Mouse (Mus musculus): ENCODE results near the gene Adat1. TPM values are rescaled to one million over a fixed set of nuclear protein-coding genes. Genes with fewer than 3 reads are reported as not detected.

Gene Adat1
- polyA plus RNA-seq, 1 experiment from 2014 or later = 13.9 TPM

DNA sequence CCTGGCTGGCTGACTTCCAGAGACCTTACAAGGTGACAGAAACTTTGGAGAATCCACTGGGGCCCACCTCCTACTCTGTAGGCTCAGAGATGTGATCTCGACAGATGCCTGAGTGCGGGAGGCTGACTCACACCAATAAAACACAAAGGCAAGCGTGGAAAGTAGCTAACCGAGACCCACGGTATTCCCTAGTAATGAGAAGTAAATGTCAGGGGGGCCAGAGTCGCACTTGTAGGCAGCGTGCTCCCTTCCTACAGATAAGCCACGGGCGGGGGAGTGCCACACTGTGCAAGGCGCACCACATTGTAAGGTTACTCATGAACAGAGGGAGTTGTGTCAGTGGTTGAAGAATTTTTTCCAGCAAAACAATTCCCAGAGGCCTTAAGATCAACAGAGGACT is 7.6 kb downstream of the Adat1 start:
- Histone ChIP-seq H3K4me2 (ENCODE audit: low read depth, severe bottlenecking) (no peak overlapping the region), H3K9me3 (ENCODE audit: control insufficient read depth, low read length) (no peaks in the 10 kb centered on the region), H3K27ac (replicated peaks; ENCODE audit: low read depth, low read length) (no peak overlapping the region), H3K27me3 (ENCODE audit: control insufficient read depth, insufficient read depth, low read length) (no peaks in the 10 kb centered on the region), H3K36me3 (ENCODE audit: control insufficient read depth, insufficient read depth, low read length) (peaks cover 11% of the 10 kb centered on the region), H3K4me1 (ENCODE audit: control insufficient read depth, insufficient read depth, low read length) (no peaks in the 10 kb centered on the region), H3K4me3 (ENCODE audit: low read depth, low read length) (no peak overlapping the region), H3K9ac (ENCODE audit: low read length) (no peak overlapping the region)
- 87% methylated on average over 10 of the region's 10 CpGs for WGBS
- DNase-seq (ENCODE audit: low spot score) (no peak), ATAC-seq (ENCODE audit: insufficient number of reproducible peaks, low FRiP score, low TSS enrichment, low read depth) (no peak)

DNA sequence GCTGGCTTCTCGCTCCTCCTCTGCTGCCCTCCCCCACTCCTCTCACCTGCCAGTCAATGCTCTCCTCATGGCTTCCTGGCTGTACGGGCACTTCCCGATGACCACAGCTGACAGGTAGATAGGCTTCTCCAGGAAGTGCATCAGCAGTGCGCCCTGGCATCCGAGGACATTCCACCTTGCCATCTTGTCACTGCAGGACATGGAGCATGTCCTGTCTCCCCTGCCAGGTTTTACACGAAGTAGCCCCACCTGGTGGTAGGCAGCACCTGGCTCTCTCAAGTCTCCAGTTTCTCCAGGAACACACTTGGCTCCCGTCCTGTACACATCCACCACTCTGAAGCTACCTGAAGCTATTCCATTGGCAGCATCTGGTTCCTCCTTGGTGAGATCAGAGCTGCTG is 10.0 kb downstream of the Adat1 start:
- ATAC-seq (ENCODE audit: insufficient number of reproducible peaks, low FRiP score, low TSS enrichment, low read depth) = no peak
- Histone ChIP-seq H3K9ac (ENCODE audit: low read length) (no peak overlapping the region), H3K27ac (replicated peaks; ENCODE audit: low read depth, low read length) (no peak overlapping the region), H3K27me3 (ENCODE audit: control insufficient read depth, insufficient read depth, low read length) (no peaks in the 10 kb centered on the region), H3K4me1 (ENCODE audit: control insufficient read depth, insufficient read depth, low read length) (no peaks in the 10 kb centered on the region), H3K4me2 (ENCODE audit: low read depth, severe bottlenecking) (no peak overlapping the region), H3K36me3 (ENCODE audit: control insufficient read depth, insufficient read depth, low read length) (peaks cover 9% of the 10 kb centered on the region; the same call in 1 of the 2 replicates), H3K9me3 (ENCODE audit: control insufficient read depth, low read length) (no peaks in the 10 kb centered on the region), H3K4me3 (ENCODE audit: low read depth, low read length) (no peak overlapping the region)
- DNase-seq (ENCODE audit: low spot score) = no peak
- 77% methylated on average over 7 of the region's 7 CpGs for WGBS

DNA sequence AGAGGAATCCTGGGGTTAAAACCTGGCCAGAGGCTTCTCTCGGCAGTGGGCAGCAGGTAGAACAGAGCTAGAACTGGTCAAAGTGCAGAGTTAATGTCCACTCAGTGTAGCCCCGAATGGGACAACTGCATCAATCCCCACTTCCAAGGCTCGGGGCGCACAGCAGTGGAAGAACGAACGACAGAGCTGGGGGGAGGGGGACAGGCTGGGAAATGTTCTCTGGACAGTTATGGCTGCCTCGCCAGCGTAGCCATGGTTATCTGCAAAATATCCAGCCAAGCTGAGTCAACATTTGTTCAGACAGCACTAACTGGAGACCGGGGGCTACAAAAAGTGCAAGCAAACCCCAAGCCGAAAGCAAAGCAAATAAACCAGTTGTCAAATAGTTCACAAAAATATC is 14.0 kb downstream of the Adat1 start:
- no peak overlapping the region for H3K4me2 ChIP-seq (ENCODE audit: low read depth, severe bottlenecking)
- no peaks in the 10 kb centered on the region for H3K9me3 ChIP-seq (ENCODE audit: control insufficient read depth, low read length)
- no peak for ATAC-seq (ENCODE audit: insufficient number of reproducible peaks, low FRiP score, low TSS enrichment, low read depth)
- H3K9ac ChIP-seq (ENCODE audit: low read length) = no peak overlapping the region
- no peaks in the 10 kb centered on the region for H3K4me1 ChIP-seq (ENCODE audit: control insufficient read depth, insufficient read depth, low read length)
- WGBS = 86% methylated on average over 10 of the region's 10 CpGs
- no peaks in the 10 kb centered on the region for H3K27me3 ChIP-seq (ENCODE audit: control insufficient read depth, insufficient read depth, low read length)
- no peak overlapping the region for H3K4me3 ChIP-seq (ENCODE audit: low read depth, low read length)
- H3K27ac ChIP-seq (replicated peaks; ENCODE audit: low read depth, low read length) = no peak overlapping the region
- DNase-seq (ENCODE audit: low spot score) = no peak
- peaks cover 14% of the 10 kb centered on the region; the same call in 1 of the 2 replicates for H3K36me3 ChIP-seq (ENCODE audit: control insufficient read depth, insufficient read depth, low read length)

DNA sequence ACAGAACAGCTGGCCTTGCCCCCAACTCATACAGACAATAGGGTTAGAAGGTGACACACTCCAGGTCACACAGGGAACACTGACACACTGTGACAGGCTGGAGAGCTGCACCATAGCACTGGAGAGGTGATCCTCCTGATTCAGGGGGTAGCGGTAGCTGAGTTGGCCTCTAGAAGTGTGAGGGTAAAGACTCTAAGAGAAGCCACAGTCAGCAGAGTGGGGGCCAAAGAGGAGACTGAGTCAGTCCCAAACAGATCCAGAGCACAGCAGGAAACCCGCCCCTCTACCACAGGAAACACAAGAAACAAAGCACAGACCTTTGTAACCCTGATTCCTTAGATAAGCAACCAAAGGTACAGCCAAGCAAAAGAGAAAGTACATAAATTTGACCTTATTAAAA is 15.8 kb downstream of the Adat1 start:
- Histone ChIP-seq H3K27ac (replicated peaks; ENCODE audit: low read depth, low read length) (no peak overlapping the region), H3K4me3 (ENCODE audit: low read depth, low read length) (no peak overlapping the region), H3K27me3 (ENCODE audit: control insufficient read depth, insufficient read depth, low read length) (no peaks in the 10 kb centered on the region), H3K4me1 (ENCODE audit: control insufficient read depth, insufficient read depth, low read length) (no peaks in the 10 kb centered on the region), H3K9ac (ENCODE audit: low read length) (no peak overlapping the region), H3K4me2 (ENCODE audit: low read depth, severe bottlenecking) (no peak overlapping the region), H3K36me3 (ENCODE audit: control insufficient read depth, insufficient read depth, low read length) (peaks cover 9% of the 10 kb centered on the region; the same call in 1 of the 2 replicates), H3K9me3 (ENCODE audit: control insufficient read depth, low read length) (no peaks in the 10 kb centered on the region)
- 89% methylated on average over 2 of the region's 2 CpGs for WGBS
- no peak for DNase-seq (ENCODE audit: low spot score)
- no peak for ATAC-seq (ENCODE audit: insufficient number of reproducible peaks, low FRiP score, low TSS enrichment, low read depth)

DNA sequence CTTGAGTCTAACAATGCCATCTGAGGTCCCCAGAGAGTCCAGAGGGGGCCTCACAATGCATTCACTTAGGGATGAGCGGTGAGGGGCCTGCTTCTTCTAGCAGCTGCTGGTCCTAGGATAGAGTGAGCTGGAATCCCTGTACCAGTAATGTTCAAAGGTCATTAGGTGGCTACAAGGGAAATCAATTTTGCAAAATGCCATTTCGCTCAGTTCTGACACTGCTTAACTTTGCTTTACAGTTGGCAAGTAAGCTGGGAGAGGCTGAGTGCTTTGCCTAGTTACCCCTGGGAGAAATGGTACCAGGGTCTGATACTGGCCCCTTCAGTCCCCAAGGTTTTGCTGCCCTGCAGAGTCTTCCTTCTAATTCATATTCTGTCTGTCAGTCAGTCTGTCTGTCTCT is 16.4 kb downstream of the Adat1 start:
- WGBS = 93% methylated on average over 2 of the region's 2 CpGs

DNA sequence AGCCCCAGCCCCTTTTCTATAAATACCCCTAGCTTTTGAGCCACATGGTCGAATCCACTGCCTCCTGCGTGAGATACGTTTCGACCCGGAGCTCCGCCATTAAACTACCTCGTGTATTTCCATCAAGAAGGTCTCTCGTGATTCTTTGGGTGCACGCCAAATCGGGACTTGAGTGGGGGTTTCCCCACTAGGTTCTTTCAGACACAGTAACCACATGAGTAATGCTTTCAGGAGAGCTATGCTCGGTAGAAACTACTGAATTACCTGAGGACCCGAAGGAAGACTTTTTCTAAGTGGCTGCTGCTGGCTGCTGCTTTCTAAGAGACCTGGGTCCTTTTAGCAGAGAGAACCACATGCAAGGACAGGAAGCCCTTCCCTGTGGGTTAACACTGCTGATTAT is 18.0 kb downstream of the Adat1 start:
- no peaks in the 10 kb centered on the region for H3K9me3 ChIP-seq (ENCODE audit: control insufficient read depth, low read length)
- H3K36me3 ChIP-seq (ENCODE audit: control insufficient read depth, insufficient read depth, low read length) = peaks cover 11% of the 10 kb centered on the region; the same call in 1 of the 2 replicates
- H3K4me1 ChIP-seq (ENCODE audit: control insufficient read depth, insufficient read depth, low read length) = no peaks in the 10 kb centered on the region
- no peaks in the 10 kb centered on the region for H3K27me3 ChIP-seq (ENCODE audit: control insufficient read depth, insufficient read depth, low read length)
- H3K9ac ChIP-seq (ENCODE audit: low read length) = no peak overlapping the region
- no peak overlapping the region for H3K27ac ChIP-seq (replicated peaks; ENCODE audit: low read depth, low read length)
- H3K4me2 ChIP-seq (ENCODE audit: low read depth, severe bottlenecking) = no peak overlapping the region
- no peak overlapping the region for H3K4me3 ChIP-seq (ENCODE audit: low read depth, low read length)
- ATAC-seq (ENCODE audit: insufficient number of reproducible peaks, low FRiP score, low TSS enrichment, low read depth) = no peak
- no peak for DNase-seq (ENCODE audit: low spot score)
- 96% methylated on average over 12 of the region's 12 CpGs for WGBS

More for the DNA sequence above, 16.4 kb downstream of the Adat1 start:
- H3K27ac ChIP-seq (replicated peaks; ENCODE audit: low read depth, low read length) = no peak overlapping the region
- DNase-seq (ENCODE audit: low spot score) = no peak
- H3K4me1 ChIP-seq (ENCODE audit: control insufficient read depth, insufficient read depth, low read length) = no peaks in the 10 kb centered on the region
- H3K9me3 ChIP-seq (ENCODE audit: control insufficient read depth, low read length) = no peaks in the 10 kb centered on the region
- ATAC-seq (ENCODE audit: insufficient number of reproducible peaks, low FRiP score, low TSS enrichment, low read depth) = no peak
- H3K36me3 ChIP-seq (ENCODE audit: control insufficient read depth, insufficient read depth, low read length) = peaks cover 11% of the 10 kb centered on the region; the same call in 1 of the 2 replicates
- H3K4me3 ChIP-seq (ENCODE audit: low read depth, low read length) = no peak overlapping the region
- no peaks in the 10 kb centered on the region for H3K27me3 ChIP-seq (ENCODE audit: control insufficient read depth, insufficient read depth, low read length)
- 0 out of 2 replicates have a peak overlapping the region, but pooled peaks have one; percentile 4 for H3K9ac ChIP-seq (ENCODE audit: low read length)
- H3K4me2 ChIP-seq (ENCODE audit: low read depth, severe bottlenecking) = no peak overlapping the region

DNA sequence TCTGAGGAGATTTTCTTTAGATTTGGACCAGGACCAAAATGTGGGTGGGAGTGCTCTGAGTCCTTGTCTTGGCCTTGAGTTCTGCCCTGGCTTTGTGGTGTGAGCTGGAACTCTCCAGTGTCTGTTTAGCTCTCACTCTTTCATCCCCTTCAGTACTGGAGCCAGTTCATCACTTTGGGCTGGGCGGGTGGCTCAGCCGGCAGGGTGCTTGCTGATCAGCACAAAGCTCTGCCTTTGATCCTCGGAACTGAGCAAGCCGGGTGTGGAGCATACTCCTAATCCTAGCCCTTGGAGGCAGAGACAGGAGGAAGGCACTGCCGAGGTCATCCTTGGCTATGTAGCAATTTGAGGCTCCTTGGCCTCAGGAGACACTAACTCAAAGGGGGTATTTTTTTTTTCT is 23.1 kb downstream of the Adat1 start:
- no peak overlapping the region for H3K4me3 ChIP-seq (ENCODE audit: low read depth, low read length)
- no peak for ATAC-seq (ENCODE audit: insufficient number of reproducible peaks, low FRiP score, low TSS enrichment, low read depth)
- no peaks in the 10 kb centered on the region for H3K9me3 ChIP-seq (ENCODE audit: control insufficient read depth, low read length)
- no peak overlapping the region for H3K9ac ChIP-seq (ENCODE audit: low read length)
- WGBS = 31% methylated on average over 5 of the region's 5 CpGs
- H3K27me3 ChIP-seq (ENCODE audit: control insufficient read depth, insufficient read depth, low read length) = no peaks in the 10 kb centered on the region
- no peaks in the 10 kb centered on the region for H3K4me1 ChIP-seq (ENCODE audit: control insufficient read depth, insufficient read depth, low read length)
- DNase-seq (ENCODE audit: low spot score) = no peak
- H3K36me3 ChIP-seq (ENCODE audit: control insufficient read depth, insufficient read depth, low read length) = peaks cover 6% of the 10 kb centered on the region; the same call in 1 of the 2 replicates
- no peak overlapping the region for H3K27ac ChIP-seq (replicated peaks; ENCODE audit: low read depth, low read length)
- H3K4me2 ChIP-seq (ENCODE audit: low read depth, severe bottlenecking) = no peak overlapping the region

DNA sequence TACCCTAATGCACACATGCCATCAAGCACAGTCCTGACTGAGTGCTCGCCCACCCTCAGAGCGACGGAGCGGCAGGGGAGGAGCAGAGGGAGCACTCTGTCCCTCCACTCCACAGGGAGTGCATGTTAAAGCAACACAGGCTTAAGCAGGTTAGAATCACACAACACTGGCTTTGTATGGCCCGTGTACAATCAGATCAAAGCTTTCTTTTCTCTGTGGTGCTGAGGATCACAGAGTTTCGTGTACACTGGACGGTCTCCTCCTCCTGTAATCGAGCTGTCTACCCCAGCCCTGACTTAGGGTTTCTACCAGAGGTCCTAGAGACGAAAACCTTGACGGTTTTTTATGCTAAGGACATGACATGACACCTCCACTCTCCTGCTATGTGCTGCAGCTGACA is 23.6 kb downstream of the Adat1 start:
- Histone ChIP-seq H3K4me3 (ENCODE audit: low read depth, low read length) (no peak overlapping the region), H3K9me3 (ENCODE audit: control insufficient read depth, low read length) (no peaks in the 10 kb centered on the region), H3K36me3 (ENCODE audit: control insufficient read depth, insufficient read depth, low read length) (peaks cover 4% of the 10 kb centered on the region; the same call in 1 of the 2 replicates), H3K9ac (ENCODE audit: low read length) (no peak overlapping the region), H3K27ac (replicated peaks; ENCODE audit: low read depth, low read length) (no peak overlapping the region), H3K4me2 (ENCODE audit: low read depth, severe bottlenecking) (no peak overlapping the region), H3K4me1 (ENCODE audit: control insufficient read depth, insufficient read depth, low read length) (no peaks in the 10 kb centered on the region), H3K27me3 (ENCODE audit: control insufficient read depth, insufficient read depth, low read length) (no peaks in the 10 kb centered on the region)
- DNase-seq (ENCODE audit: low spot score) (no peak), ATAC-seq (ENCODE audit: insufficient number of reproducible peaks, low FRiP score, low TSS enrichment, low read depth) (no peak)
- WGBS = 87% methylated on average over 10 of the region's 10 CpGs

DNA sequence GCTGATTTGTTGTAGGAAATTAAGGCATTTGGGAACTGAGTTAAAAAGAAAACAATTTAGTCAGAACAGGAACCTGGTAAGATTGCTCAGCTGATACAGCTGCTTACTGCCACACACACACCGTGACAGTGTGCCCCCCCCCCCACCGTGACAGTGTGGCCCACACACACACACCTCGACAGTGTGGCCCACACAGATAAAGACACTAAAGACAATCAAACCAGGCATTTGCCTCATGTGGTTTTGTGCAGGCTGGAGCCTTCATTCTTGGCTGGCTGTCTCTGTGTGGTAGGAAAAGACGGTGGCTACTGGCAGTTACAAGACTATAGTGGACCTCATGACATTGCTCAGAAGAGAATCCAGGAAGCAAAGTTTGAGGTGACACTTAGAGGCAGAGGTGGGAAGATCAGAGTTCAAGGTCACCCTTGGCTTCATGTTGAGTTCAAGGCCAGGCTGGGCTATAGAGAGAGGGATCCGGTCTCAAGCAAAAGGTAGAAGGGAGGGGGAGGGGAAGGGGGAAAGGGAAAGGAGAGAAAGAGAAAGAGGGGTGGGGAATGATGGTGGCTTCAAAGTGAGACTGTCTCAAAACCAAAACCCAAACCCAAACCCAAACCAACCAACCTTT is 24.7 kb downstream of the Adat1 start:
- H3K9ac ChIP-seq (ENCODE audit: low read length) = no peak overlapping the region
- ATAC-seq (ENCODE audit: insufficient number of reproducible peaks, low FRiP score, low TSS enrichment, low read depth) = no peak
- H3K27ac ChIP-seq (replicated peaks; ENCODE audit: low read depth, low read length) = no peak overlapping the region
- H3K4me1 ChIP-seq (ENCODE audit: control insufficient read depth, insufficient read depth, low read length) = no peaks in the 10 kb centered on the region
- 82% methylated on average over 5 of the region's 5 CpGs for WGBS
- DNase-seq (ENCODE audit: low spot score) = no peak
- no peaks in the 10 kb centered on the region for H3K27me3 ChIP-seq (ENCODE audit: control insufficient read depth, insufficient read depth, low read length)
- no peak overlapping the region for H3K4me2 ChIP-seq (ENCODE audit: low read depth, severe bottlenecking)
- no peak overlapping the region for H3K4me3 ChIP-seq (ENCODE audit: low read depth, low read length)
- no peaks in the 10 kb centered on the region for H3K9me3 ChIP-seq (ENCODE audit: control insufficient read depth, low read length)
- peaks cover 2% of the 10 kb centered on the region; the same call in 1 of the 2 replicates for H3K36me3 ChIP-seq (ENCODE audit: control insufficient read depth, insufficient read depth, low read length)
